Mouse (Mus musculus): ENCODE measurements around the gene Lypla2. TPM values are rescaled to one million over a fixed set of nuclear protein-coding genes. Genes with fewer than 3 reads are reported as not detected.
"Not testable (repeated sequence)": the region's sequence is repeated elsewhere in the genome, so short reads cannot be mapped to it uniquely, and the experiment has no call there.

Gene Lypla2
- 10 to 100 TPM; 25.3 to 30.7 TPM for total RNA-seq (2021)
- long read RNA-seq, experiment 1, transcript Lypla2-201 (10 exons, 1,626 nt), result major isoform, 30 of 39 reads
- long read RNA-seq, experiment 1, partial matches to known transcripts, result 2 of 39 reads
- long read RNA-seq, experiment 1, other reads (novel, unspliced or antisense), result 7 of 39 reads
- long read RNA-seq, experiment 2, transcript Lypla2-201 (10 exons, 1,626 nt), result major isoform, 37 of 53 reads
- long read RNA-seq, experiment 2, partial matches to known transcripts, result 1 of 53 reads
- long read RNA-seq, experiment 2, other reads (novel, unspliced or antisense), result 15 of 53 reads

- DNase-seq, result peak; percentile 88
Observed at GRCm38 (mm10) chr4:135972556-135972906, at the start of gene Lypla2. Lypla2 (minus strand) TSS chr4:135972626.

- DNase-seq, result peak; percentile 99
Observed at GRCm38 (mm10) chr4:136021549-136022047, 49.2 kb upstream of the Lypla2 start, which contains the start of gene Eloa. Eloa (minus strand) TSS chr4:136021763.

GRCm38 (mm10) chr4:136020743-136021548 lies 48.5 kb upstream of the Lypla2 start:
- DNase-seq, result no peak

GRCm38 (mm10) chr4:136016059-136016602 lies 43.7 kb upstream of the Lypla2 start:
- no peak for DNase-seq

GRCm38 (mm10) chr4:136010586-136010985 lies 38.2 kb upstream of the Lypla2 start:
- DNase-seq, result no peak

- DNase-seq, result no peak
Observed at GRCm38 (mm10) chr4:136008782-136009447, 36.5 kb upstream of the Lypla2 start.

GRCm38 (mm10) chr4:136006821-136007220 lies 34.4 kb upstream of the Lypla2 start:
- DNase-seq, result no peak

- DNase-seq, result no peak
Observed at GRCm38 (mm10) chr4:136004921-136005320, 32.5 kb upstream of the Lypla2 start.

- DNase-seq, result no peak
Observed at GRCm38 (mm10) chr4:136004107-136004675, 31.8 kb upstream of the Lypla2 start.

- no peak for DNase-seq
Observed at GRCm38 (mm10) chr4:135995118-135995517, 22.7 kb upstream of the Lypla2 start.

GRCm38 (mm10) chr4:135993941-135994340 lies 21.5 kb upstream of the Lypla2 start:
- DNase-seq, result no peak

GRCm38 (mm10) chr4:135987714-135988113 lies 15.3 kb upstream of the Lypla2 start:
- no peak for DNase-seq

GRCm38 (mm10) chr4:135986943-135987710 lies 14.7 kb upstream of the Lypla2 start, which contains the start of gene Pithd1:
Pithd1 (minus strand) TSS chr4:135987264.
- peak; percentile 90 for DNase-seq

GRCm38 (mm10) chr4:135986301-135986942 lies 14.0 kb upstream of the Lypla2 start:
- no peak for DNase-seq

GRCm38 (mm10) chr4:135985769-135986168 lies 13.3 kb upstream of the Lypla2 start:
- DNase-seq, result no peak

- DNase-seq, result no peak
Observed at GRCm38 (mm10) chr4:135985193-135985592, 12.8 kb upstream of the Lypla2 start.

- DNase-seq, result no peak
Observed at GRCm38 (mm10) chr4:135984556-135984955, 12.1 kb upstream of the Lypla2 start.

GRCm38 (mm10) chr4:135981524-135982063 lies 9.2 kb upstream of the Lypla2 start:
- no peak for DNase-seq

GRCm38 (mm10) chr4:135980223-135980622 lies 7.8 kb upstream of the Lypla2 start:
- not testable (repeated sequence) for DNase-seq

- no peak for DNase-seq
Observed at GRCm38 (mm10) chr4:135976146-135976545, 3.7 kb upstream of the Lypla2 start.
